Comparison of ENCODE assay signal across 23 mouse cellular contexts in genomic region chr2:145865344-145865743, GRCm38 (mm10). TPM values are rescaled to one million over a fixed set of nuclear protein-coding genes. Genes with fewer than 3 reads are reported as not detected.
DNase-seq lines count a peak whose midpoint lies in the region; ATAC-seq and TF ChIP-seq lines count a peak whose summit lies in the region.
"Had no signal": no experiment of that assay in that cellular context is flagged by ENCODE, and none has a peak within 500 bp of the region (broad histone marks: within the 10 kb centered on the region; RNA-seq: fewer than 3 reads in every experiment).

No protein-coding gene starts in this region.

- 0 out of 2 replicates have a peak, but pooled peaks cover 6% of the 10 kb centered on the region for H3K36me3 ChIP-seq in liver, postnatal 0 days (replicated peaks; ENCODE audit: insufficient read depth, low read length)
- H3K36me3 ChIP-seq in forebrain, embryonic 10.5 days (replicated peaks) = 0 out of 2 replicates have a peak, but pooled peaks cover 7% of the 10 kb centered on the region
- H3K36me3 ChIP-seq: forebrain, embryonic 12.5 days had no signal

- peak; percentile 20; the same call in 1 of the 2 replicates for ATAC-seq in liver, postnatal 0 days
- ATAC-seq: forebrain, embryonic 16.5 days; intestine, embryonic 15.5 days had no signal

- 71% methylated on average over 3 of the region's 3 CpGs for WGBS in liver, postnatal 0 days (ENCODE audit: insufficient replicate concordance)
- 92% methylated on average over 3 of the region's 3 CpGs for WGBS in forebrain, embryonic 10.5 days

- TF ChIP-seq CTCF in liver, postnatal 0 days (IDR thresholded peaks at IDR 0.05; ENCODE audit: low read depth) = no peak
- TF ChIP-seq CTCF in bone marrow macrophage, adult 2 months (IDR thresholded peaks at IDR 0.05; ENCODE audit: low read depth, low read length) = no peak

- no peaks in the 10 kb centered on the region for H3K27me3 ChIP-seq in liver, postnatal 0 days (ENCODE audit: insufficient read depth, low read length)
- peaks cover 13% of the 10 kb centered on the region; the same call in 1 of the 2 replicates for H3K27me3 ChIP-seq in forebrain, embryonic 10.5 days (ENCODE audit: poor library complexity, severe bottlenecking)
- H3K27me3 ChIP-seq: embryonic facial prominence, embryonic 15.5 days; forebrain, embryonic 12.5 days; intestine, embryonic 15.5 days had no signal

- TF ChIP-seq POLR2A in bone marrow macrophage, adult 2 months (IDR thresholded peaks at IDR 0.05; ENCODE audit: borderline replicate concordance, low read depth, low read length) = no peak

- 0 out of 2 replicates have a peak, but pooled peaks cover 4% of the 10 kb centered on the region for H3K9me3 ChIP-seq in liver, postnatal 0 days (ENCODE audit: low read length)
- peaks cover 6% of the 10 kb centered on the region; the same call in 1 of the 2 replicates for H3K9me3 ChIP-seq in forebrain, embryonic 10.5 days
- H3K9me3 ChIP-seq: embryonic facial prominence, embryonic 15.5 days; forebrain, embryonic 12.5 days; heart, embryonic 10.5 days; intestine, embryonic 15.5 days had no signal

- DNase-seq in adrenal gland, postnatal 10 days = peak; percentile 21
- no peak for DNase-seq in adrenal gland, adult 2 months
- no peak for DNase-seq in liver, postnatal 0 days
- DNase-seq in liver = no peak
- DNase-seq in forebrain, embryonic 10.5 days (ENCODE audit: extremely low spot score, low spot score) = no peak
- no peak for DNase-seq in heart, postnatal 10 days
- DNase-seq: adrenal gland, postnatal 36 days; cerebellum, adult 11 months; cerebellum, adult 8-10 months; cerebellum, postnatal 14 days; embryo, embryonic 11 days; gastrocnemius, postnatal 25 days; heart, adult 11 months; heart, postnatal 14 days; kidney, adult 18-20 months had no signal

- H3K4me2 ChIP-seq in liver, postnatal 0 days (ENCODE audit: low read depth, low read length) = no peak overlapping the region
- H3K4me2 ChIP-seq: embryonic facial prominence, embryonic 15.5 days; forebrain, embryonic 12.5 days; hindbrain, embryonic 14.5 days; intestine, embryonic 15.5 days had no signal

- intact Hi-C loops in heart, postnatal 10 days (cut with DNase I) = no loop called here

- H3K27ac ChIP-seq in liver, postnatal 0 days (ENCODE audit: low read depth) = no peak overlapping the region
- no peak overlapping the region for H3K27ac ChIP-seq in bone marrow macrophage, adult 2 months (ENCODE audit: insufficient read depth, low read depth, low read length)
- H3K27ac ChIP-seq in forebrain, embryonic 10.5 days = no peak overlapping the region
- H3K27ac ChIP-seq: embryonic facial prominence, embryonic 15.5 days; forebrain, embryonic 12.5 days; heart, embryonic 10.5 days; hindbrain, embryonic 14.5 days; intestine, embryonic 15.5 days had no signal

- peaks cover 13% of the 10 kb centered on the region for H3K4me1 ChIP-seq in liver, postnatal 0 days (ENCODE audit: insufficient read depth)
- H3K4me1 ChIP-seq in bone marrow macrophage, adult 2 months (ENCODE audit: control insufficient read depth, insufficient read depth, low read length) = peaks cover 30% of the 10 kb centered on the region
- peaks cover 35% of the 10 kb centered on the region for H3K4me1 ChIP-seq in forebrain, embryonic 10.5 days

- H3K4me3 ChIP-seq in liver, postnatal 0 days (ENCODE audit: low read depth, low read length) = no peak overlapping the region
- peak overlapping the region; percentile 24; the same call in 1 of the 2 replicates for H3K4me3 ChIP-seq in bone marrow macrophage, adult 2 months (ENCODE audit: insufficient read depth, low read length)
- no peak overlapping the region for H3K4me3 ChIP-seq in forebrain, embryonic 10.5 days
- H3K4me3 ChIP-seq: embryonic facial prominence, embryonic 15.5 days; erythroblast, embryonic 14.5 days; forebrain, embryonic 12.5 days; heart, embryonic 10.5 days; intestine, embryonic 15.5 days had no signal

- TF ChIP-seq EP300 in liver, postnatal 0 days (IDR thresholded peaks at IDR 0.05; ENCODE audit: low read depth) = no peak

- no peak overlapping the region for H3K9ac ChIP-seq in liver, postnatal 0 days (replicated peaks)
- H3K9ac ChIP-seq: embryonic facial prominence, embryonic 15.5 days; forebrain, embryonic 12.5 days; hindbrain, embryonic 14.5 days; intestine, embryonic 15.5 days had no signal

RNA-seq across cellular contexts. Expression of gene Naa20, which starts 36.6 kb away (rescaled TPM):
- 10 to 100 TPM; 68.5 to 75.2 TPM for total RNA-seq in adrenal gland, postnatal 10 days (2021)
- total RNA-seq in adrenal gland, adult 2 months (2021) = 10 to 100 TPM; 47.3 to 64.1 TPM
- polyA plus RNA-seq in adrenal gland, adult 2 months (2012; rRNA removed) = 9.0 and 14.0 TPM in 2 replicates
- polyA plus RNA-seq in liver, postnatal 0 days (2015; fragmentation: Nextera tagmentation; extraction: Ambion mirVana) = 55.0 and 60.0 TPM in 2 replicates
- 77.3 and 85.4 TPM in 2 replicates for polyA plus RNA-seq in bone marrow macrophage, adult 2 months (2012; ENCODE audit: insufficient read depth, insufficient read length, missing spikeins)
- polyA plus RNA-seq in forebrain, embryonic 10.5 days (2016; fragmentation: Nextera tagmentation; extraction: Ambion mirVana) = 155 and 167 TPM in 2 replicates
- 100 to 1,000 TPM; 109 to 110 TPM for total RNA-seq in heart, postnatal 10 days (2021)
